In the genomic region with DNA sequence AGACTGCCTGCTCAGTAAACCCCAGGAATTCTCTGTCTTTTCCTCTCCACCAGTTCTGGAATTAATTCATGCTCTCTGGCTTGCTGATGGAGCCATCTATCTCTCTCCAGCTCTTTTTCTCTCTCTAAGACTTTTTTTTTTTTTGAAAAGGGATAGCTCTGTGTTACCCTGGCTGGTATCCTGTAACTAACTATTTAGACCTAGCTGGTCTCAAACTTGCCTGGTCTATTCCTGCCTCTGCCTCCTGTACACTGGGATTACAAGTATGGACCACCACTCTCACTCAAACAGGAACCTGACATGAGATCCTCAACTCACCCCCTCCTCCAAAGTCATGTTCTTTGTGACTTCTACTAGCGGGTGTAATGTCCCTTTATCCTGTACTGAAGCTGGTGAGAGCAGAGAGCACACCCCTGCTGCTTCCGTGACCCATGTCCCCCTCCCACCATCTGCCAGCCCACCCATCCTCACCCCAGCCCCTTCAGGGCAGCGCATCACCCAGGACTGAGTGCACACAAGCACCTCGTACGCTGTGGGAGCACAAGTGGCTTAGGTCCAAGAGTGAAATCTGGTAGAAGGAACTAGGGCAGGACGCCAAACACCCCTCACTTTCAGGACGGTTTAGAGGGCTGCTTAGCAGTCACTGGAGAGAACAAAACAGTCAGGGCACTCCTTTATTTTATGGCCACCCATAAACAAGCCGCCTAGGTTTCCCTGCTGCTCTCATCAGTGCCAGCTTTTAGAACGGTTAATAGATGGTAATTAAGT, we compare ENCODE assay signal across 10 mouse cellular contexts. TPM values are rescaled to one million over a fixed set of nuclear protein-coding genes. Genes with fewer than 3 reads are reported as not detected.
DNase-seq lines count a peak whose midpoint lies in the region; ATAC-seq and TF ChIP-seq lines count a peak whose summit lies in the region.
"Had no signal": no experiment of that assay in that cellular context is flagged by ENCODE, and none has a peak within 500 bp of the region (broad histone marks: within the 10 kb centered on the region; RNA-seq: fewer than 3 reads in every experiment).

No protein-coding gene starts in this region.

- WGBS in kidney, adult 2 months, result 27% methylated on average over 9 of the region's 9 CpGs
- WGBS in forebrain, embryonic 11.5 days, result 17% methylated on average over 9 of the region's 9 CpGs
- WGBS in intestine, embryonic 14.5 days, result 12% methylated on average over 9 of the region's 9 CpGs
- WGBS in midbrain, embryonic 13.5 days, result 11% methylated on average over 9 of the region's 9 CpGs

- no peak for TF ChIP-seq POLR2A in kidney, adult 2 months (IDR thresholded peaks at IDR 0.05; ENCODE audit: low read depth, low read length)

- H3K36me3 ChIP-seq in kidney, adult 2 months (ENCODE audit: control insufficient read depth, insufficient read depth, low read length), result no peaks in the 10 kb centered on the region
- no peaks in the 10 kb centered on the region for H3K36me3 ChIP-seq in forebrain, embryonic 11.5 days (ENCODE audit: control insufficient read depth, insufficient read depth, low read length)
- no peaks in the 10 kb centered on the region for H3K36me3 ChIP-seq in intestine, embryonic 14.5 days (ENCODE audit: control insufficient read depth, insufficient read depth, low read length)
- H3K36me3 ChIP-seq in midbrain, embryonic 13.5 days, result no peaks in the 10 kb centered on the region

- H3K4me3 ChIP-seq in kidney, adult 2 months (ENCODE audit: insufficient read depth, low read depth, low read length), result no peak overlapping the region
- H3K4me3 ChIP-seq in forebrain, embryonic 11.5 days (ENCODE audit: low read depth, low read length), result no peak overlapping the region
- H3K4me3 ChIP-seq in intestine, embryonic 14.5 days (ENCODE audit: low read depth, low read length), result no peak overlapping the region
- H3K4me3 ChIP-seq in midbrain, embryonic 13.5 days (replicated peaks), result no peak overlapping the region

- no peaks in the 10 kb centered on the region for H3K4me1 ChIP-seq in kidney, adult 2 months (ENCODE audit: control insufficient read depth, insufficient read depth, low read length)
- H3K4me1 ChIP-seq in forebrain, embryonic 11.5 days (replicated peaks; ENCODE audit: control insufficient read depth, insufficient read depth, low read length), result peaks cover 3% of the 10 kb centered on the region; the same call in 1 of the 2 replicates
- no peaks in the 10 kb centered on the region; the same call in 1 of the 2 replicates for H3K4me1 ChIP-seq in intestine, embryonic 14.5 days (replicated peaks; ENCODE audit: control insufficient read depth, insufficient read depth, low read length)
- peaks cover 16% of the 10 kb centered on the region; the same call in 1 of the 2 replicates for H3K4me1 ChIP-seq in midbrain, embryonic 13.5 days (replicated peaks)

- H3K4me2 ChIP-seq in forebrain, embryonic 11.5 days (ENCODE audit: low read depth, low read length, severe bottlenecking), result no peak overlapping the region
- H3K4me2 ChIP-seq in intestine, embryonic 14.5 days (ENCODE audit: low read length), result peak overlapping the region; percentile 28
- H3K4me2 ChIP-seq in midbrain, embryonic 13.5 days (replicated peaks), result no peak overlapping the region

- H3K27me3 ChIP-seq in kidney, adult 2 months (replicated peaks; ENCODE audit: control insufficient read depth, insufficient read depth, low read length), result no peaks in the 10 kb centered on the region
- H3K27me3 ChIP-seq in forebrain, embryonic 11.5 days (ENCODE audit: control insufficient read depth, insufficient read depth, low read length), result no peaks in the 10 kb centered on the region
- no peaks in the 10 kb centered on the region for H3K27me3 ChIP-seq in intestine, embryonic 14.5 days (replicated peaks; ENCODE audit: control insufficient read depth, insufficient read depth, low read length)
- no peaks in the 10 kb centered on the region for H3K27me3 ChIP-seq in midbrain, embryonic 13.5 days

- peak; percentile 66 for ATAC-seq in forebrain, embryonic 11.5 days (replicated peaks; ENCODE audit: low FRiP score)
- ATAC-seq in intestine, embryonic 14.5 days (replicated peaks; ENCODE audit: low FRiP score, low TSS enrichment, low read depth), result peak; percentile 56; the same call in 1 of the 2 replicates
- peak; percentile 72 for ATAC-seq in midbrain, embryonic 13.5 days

- no peaks in the 10 kb centered on the region for H3K9me3 ChIP-seq in forebrain, embryonic 11.5 days (ENCODE audit: control insufficient read depth, low read length)
- H3K9me3 ChIP-seq in intestine, embryonic 14.5 days (ENCODE audit: control insufficient read depth, low read length), result no peaks in the 10 kb centered on the region
- no peaks in the 10 kb centered on the region for H3K9me3 ChIP-seq in midbrain, embryonic 13.5 days

- H3K27ac ChIP-seq in kidney, adult 2 months (ENCODE audit: insufficient read depth, low read depth, low read length), result no peak overlapping the region
- H3K27ac ChIP-seq in forebrain, embryonic 11.5 days (ENCODE audit: low read depth, low read length), result no peak overlapping the region
- H3K27ac ChIP-seq in intestine, embryonic 14.5 days (ENCODE audit: low read depth), result 0 out of 2 replicates have a peak overlapping the region, but pooled peaks have one; percentile 4
- 0 out of 2 replicates have a peak overlapping the region, but pooled peaks have one; percentile 10 for H3K27ac ChIP-seq in midbrain, embryonic 13.5 days

- H3K9ac ChIP-seq in forebrain, embryonic 11.5 days (ENCODE audit: low read length), result no peak overlapping the region
- H3K9ac ChIP-seq in intestine, embryonic 14.5 days (ENCODE audit: low read length), result no peak overlapping the region
- no peak overlapping the region for H3K9ac ChIP-seq in midbrain, embryonic 13.5 days (replicated peaks)

- DNase-seq in kidney, postnatal 4 days, result peak; percentile 31 to 42
- no peak for DNase-seq in kidney, adult 2 months
- DNase-seq in forebrain, embryonic 11.5 days (ENCODE audit: low spot score), result peak; percentile 49
- peak; percentile 63 for DNase-seq in intestine, embryonic 14.5 days (ENCODE audit: low spot score)
- DNase-seq in adrenal gland, postnatal 36 days, result no peak
- no peak for DNase-seq in cerebellum, adult 18-20 months
- DNase-seq in thymus, postnatal 14 days, result no peak
- DNase-seq: kidney, adult 11 months; thymus, adult 2 months had no signal

- no peak for TF ChIP-seq CTCF in kidney, adult 2 months (conservative IDR thresholded peaks at IDR 0.05; ENCODE audit: insufficient read depth, insufficient read length, low read depth, low read length)

RNA-seq across cellular contexts. Expression of gene 1700013F07Rik, which starts 23.1 kb away (rescaled TPM):
- 0.17 and 0.24 TPM in 2 replicates for polyA plus RNA-seq in kidney, adult 2 months (2012; rRNA removed)
- polyA plus RNA-seq in forebrain, embryonic 11.5 days (2014; fragmentation: Nextera tagmentation; extraction: Ambion mirVana), result 0.63 and 0.68 TPM in 2 replicates
- not detected in 2 replicates for polyA plus RNA-seq in intestine, embryonic 14.5 days (2014; fragmentation: Nextera tagmentation; extraction: Ambion mirVana)
- 0.58 and 1.3 TPM in 2 replicates for polyA plus RNA-seq in midbrain, embryonic 13.5 days (2015; fragmentation: Nextera tagmentation; extraction: Ambion mirVana)
- total RNA-seq in adrenal gland, postnatal 36 days (2021), result not detected

RNA-seq across cellular contexts. Expression of gene 5330417C22Rik, which starts 25.4 kb away (rescaled TPM):
- polyA plus RNA-seq in kidney, adult 2 months (2012; rRNA removed), result 0.25 and 0.37 TPM in 2 replicates
- polyA plus RNA-seq in forebrain, embryonic 11.5 days (2014; fragmentation: Nextera tagmentation; extraction: Ambion mirVana), result 2.2 and 2.8 TPM in 2 replicates
- 1.2 and 9.5 TPM in 2 replicates for polyA plus RNA-seq in intestine, embryonic 14.5 days (2014; fragmentation: Nextera tagmentation; extraction: Ambion mirVana)
- polyA plus RNA-seq in midbrain, embryonic 13.5 days (2015; fragmentation: Nextera tagmentation; extraction: Ambion mirVana), result 7.5 and 9.8 TPM in 2 replicates
- total RNA-seq in adrenal gland, postnatal 36 days (2021), result 1 to 10 TPM; 1.7 to 5.3 TPM

RNA-seq across cellular contexts. Expression of gene Tmem167b, which starts 51.4 kb away (rescaled TPM):
- 6.4 and 7.5 TPM in 2 replicates for polyA plus RNA-seq in kidney, adult 2 months (2012; rRNA removed)
- polyA plus RNA-seq in forebrain, embryonic 11.5 days (2014; fragmentation: Nextera tagmentation; extraction: Ambion mirVana), result 49.4 and 53.3 TPM in 2 replicates
- 34.9 and 37.9 TPM in 2 replicates for polyA plus RNA-seq in intestine, embryonic 14.5 days (2014; fragmentation: Nextera tagmentation; extraction: Ambion mirVana)
- 66.4 and 67.6 TPM in 2 replicates for polyA plus RNA-seq in midbrain, embryonic 13.5 days (2015; fragmentation: Nextera tagmentation; extraction: Ambion mirVana)
- 10 to 100 TPM; 55.1 to 65.9 TPM for total RNA-seq in adrenal gland, postnatal 36 days (2021)

Comparison
In these comparisons a context has a peak if more than half of its experiments do, and no peak if none do; other contexts are left out.
1. DNase-seq: peak in kidney, postnatal 4 days (2 of 2), forebrain, embryonic 11.5 days (single experiment) and intestine, embryonic 14.5 days (single experiment); none in kidney, adult 2 months (single experiment), adrenal gland, postnatal 36 days (0 of 2), cerebellum, adult 18-20 months (0 of 2) and thymus, postnatal 14 days (single experiment).
2. H3K27ac ChIP-seq: peak in intestine, embryonic 14.5 days (single experiment) and midbrain, embryonic 13.5 days (single experiment); none in kidney, adult 2 months (single experiment) and forebrain, embryonic 11.5 days (single experiment).
3. Peak in every context shown above with its lines, with median percentiles within 50 percentile points of each other: ATAC-seq.